Mouse (Mus musculus): ENCODE data around the gene Morn3.

Gene Morn3

GRCm38 (mm10) chr5:123024965-123025573 is 21.7 kb downstream of the Morn3 start:
- DNase-seq (ENCODE audit: low spot score in 2 of 2), result no peak

- DNase-seq (ENCODE audit: low spot score in 2 of 2), result no peak
Measured at GRCm38 (mm10) chr5:123024312-123024711, 22.5 kb downstream of the Morn3 start.

DNA sequence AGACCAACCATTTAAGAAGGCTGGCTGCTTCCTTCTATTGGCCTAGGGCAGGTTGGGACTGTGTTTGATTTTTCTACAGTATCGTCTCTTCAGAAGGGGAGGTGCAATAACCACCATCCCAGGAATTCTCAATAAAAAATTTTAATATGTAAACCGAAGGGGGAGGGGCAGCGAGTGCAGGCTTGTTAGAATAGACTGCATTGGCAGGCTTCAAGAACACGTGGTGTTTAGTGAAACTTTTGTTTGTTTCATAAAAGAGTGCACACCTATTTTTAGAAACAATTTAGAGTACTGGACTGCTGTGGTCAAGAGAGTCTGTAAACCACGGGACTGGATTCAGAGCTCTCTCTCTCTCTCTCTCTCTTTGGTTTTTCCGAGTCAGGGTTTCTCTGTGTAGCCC is 23.8 kb downstream of the Morn3 start:
- no peak for DNase-seq (ENCODE audit: low spot score in 2 of 2)

- DNase-seq (ENCODE audit: low spot score in 2 of 2), result no peak
Measured at GRCm38 (mm10) chr5:123021438-123021837, 25.4 kb downstream of the Morn3 start.

GRCm38 (mm10) chr5:123020426-123020825 is 26.4 kb downstream of the Morn3 start:
- DNase-seq (ENCODE audit: low spot score in 2 of 2), result no peak

DNA sequence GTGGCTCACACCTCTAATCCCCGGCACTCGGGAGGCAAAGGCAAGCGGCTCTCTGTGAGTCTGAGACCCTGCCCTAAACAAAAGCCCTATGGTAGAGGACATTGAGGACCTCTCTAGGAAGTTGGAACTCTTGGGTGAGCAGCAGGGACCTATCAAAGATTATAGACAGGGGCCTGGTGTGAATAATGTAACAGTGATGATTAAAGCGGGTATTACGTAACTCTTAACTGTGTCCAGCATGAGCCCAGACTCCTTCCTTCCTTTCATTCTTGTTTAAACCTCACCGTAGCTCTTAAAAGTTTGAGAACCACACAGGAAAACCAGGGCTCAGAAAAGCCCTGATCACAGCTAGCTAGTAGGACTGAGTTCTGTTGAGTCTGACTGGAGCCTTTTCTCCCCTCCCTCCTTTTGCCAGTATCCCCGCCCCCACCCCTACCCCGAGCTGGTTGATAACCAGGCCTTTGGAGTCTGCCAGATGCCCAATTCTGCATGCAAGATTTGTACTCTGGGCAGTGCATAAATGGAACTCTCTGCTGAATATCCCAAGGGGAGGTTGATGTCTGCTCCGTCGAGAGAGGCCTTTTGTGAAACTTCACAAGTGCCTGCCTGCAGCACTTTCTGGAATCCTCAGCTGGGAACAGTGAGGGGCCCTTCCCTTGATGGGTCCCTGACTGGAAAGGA is 27.3 kb downstream of the Morn3 start:
- peak in 1 of 2 experiments; percentile 5 for DNase-seq (ENCODE audit: low spot score in 2 of 2)

DNA sequence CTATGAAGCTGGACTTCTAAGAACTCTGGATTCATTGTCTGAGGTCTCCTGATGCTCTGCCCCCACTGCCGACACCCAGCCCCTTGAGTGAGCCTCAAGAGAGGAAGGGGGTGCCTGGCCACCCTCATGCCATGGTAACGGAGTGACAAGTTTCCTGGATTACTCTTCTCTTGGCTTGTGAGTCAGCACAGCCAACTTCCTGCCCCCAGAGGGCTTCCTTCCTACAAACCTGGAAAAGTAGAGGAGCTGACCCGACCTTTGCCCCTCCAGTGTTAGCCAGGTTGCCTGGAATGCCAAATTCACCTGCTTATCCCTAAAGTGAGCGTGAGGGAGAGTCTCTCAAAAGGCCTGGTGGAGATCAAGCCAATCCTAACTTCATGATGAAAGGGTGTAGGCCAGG is 29.3 kb downstream of the Morn3 start:
- no peak for DNase-seq (ENCODE audit: low spot score in 2 of 2)

DNA sequence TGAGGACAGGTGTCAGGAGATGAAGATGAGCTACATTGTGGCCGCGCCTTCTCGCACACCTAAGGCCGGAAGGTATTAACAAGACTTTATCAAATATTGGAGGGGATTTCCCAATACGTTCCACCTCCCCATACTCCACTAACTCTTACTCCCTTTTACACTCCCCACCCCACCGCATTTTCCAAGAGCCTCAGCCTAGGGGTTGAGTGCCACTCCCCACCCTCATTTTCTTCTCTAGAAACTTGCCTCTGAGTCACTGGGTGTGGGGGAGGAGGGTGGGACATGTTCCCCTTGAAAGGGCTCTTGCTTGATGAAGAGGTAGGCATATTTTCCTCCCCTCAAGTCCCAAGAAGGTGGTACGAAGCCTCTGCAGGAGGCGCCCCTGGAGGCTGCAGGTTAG is 30.9 kb downstream of the Morn3 start:
- DNase-seq (ENCODE audit: low spot score in 2 of 2), result no peak

GRCm38 (mm10) chr5:123014753-123015701 is 31.8 kb downstream of the Morn3 start, which contains the start of gene Orai1:
TSS of gene Orai1 (plus strand) at chr5:123015074.
- peak; percentile 95 for DNase-seq (ENCODE audit: low spot score in 2 of 2)

- DNase-seq (ENCODE audit: low spot score in 2 of 2), result peak in 1 of 2 experiments; percentile 43
Measured at GRCm38 (mm10) chr5:123013599-123014315, 33.1 kb downstream of the Morn3 start.

GRCm38 (mm10) chr5:123011705-123012104 is 35.1 kb downstream of the Morn3 start:
- DNase-seq (ENCODE audit: low spot score in 2 of 2), result no peak

GRCm38 (mm10) chr5:123010806-123011205 is 36.0 kb downstream of the Morn3 start:
- no peak for DNase-seq (ENCODE audit: low spot score in 2 of 2)

DNA sequence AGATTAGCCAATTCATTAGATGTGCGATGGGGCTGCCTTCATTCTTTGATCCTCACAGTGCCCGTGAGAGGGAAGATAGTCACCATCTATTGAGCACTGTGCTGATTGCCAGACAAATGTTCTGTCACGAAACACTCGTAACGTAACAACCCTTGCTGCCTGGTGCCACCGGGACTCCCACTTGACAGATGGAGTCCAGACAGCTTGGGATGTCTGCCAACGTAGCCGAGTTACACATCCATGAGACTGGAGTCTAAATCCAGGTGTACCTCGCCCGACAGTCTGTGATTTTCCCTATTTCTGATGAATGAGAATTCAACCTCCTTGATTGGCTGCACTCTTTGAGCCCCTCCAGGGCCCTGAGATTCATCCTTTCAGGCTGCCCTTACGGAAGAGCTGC is 36.9 kb downstream of the Morn3 start:
- peak in 1 of 2 experiments; percentile 23 for DNase-seq (ENCODE audit: low spot score in 2 of 2)

DNA sequence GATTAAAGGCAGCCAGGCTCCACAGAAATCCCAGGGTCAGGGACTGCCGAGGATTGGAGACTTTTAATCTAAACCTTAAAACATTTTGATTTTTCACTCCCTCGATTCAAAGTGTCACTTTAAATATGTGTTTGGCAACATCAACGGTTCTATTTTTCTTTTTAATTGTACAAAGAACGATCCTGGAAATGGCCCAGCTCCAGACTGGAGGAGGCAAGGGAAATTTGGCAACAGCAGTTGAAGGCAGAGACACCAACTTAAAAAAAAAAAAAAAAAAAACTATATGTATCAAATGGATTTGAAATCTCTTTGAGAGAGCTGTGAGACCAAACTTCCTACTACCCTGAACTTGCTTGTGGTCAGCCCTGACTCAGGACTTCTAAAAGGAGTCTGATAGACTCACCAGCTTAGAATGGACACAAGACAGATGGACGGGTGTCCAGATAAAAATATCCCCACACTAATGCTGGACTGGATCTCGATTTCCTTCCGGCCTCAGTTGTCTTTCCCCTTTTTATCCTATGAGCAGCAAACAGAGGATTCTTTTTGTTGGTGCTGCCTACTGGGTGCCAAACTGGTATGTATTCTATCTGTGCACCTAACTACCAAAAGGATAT is 37.8 kb downstream of the Morn3 start:
- no peak for DNase-seq (ENCODE audit: low spot score in 2 of 2)

GRCm38 (mm10) chr5:123005716-123006592 is 40.9 kb downstream of the Morn3 start:
- DNase-seq (ENCODE audit: low spot score in 2 of 2), result no peak

- DNase-seq (ENCODE audit: low spot score in 2 of 2), result no peak
Measured at GRCm38 (mm10) chr5:123000901-123001300, 45.9 kb downstream of the Morn3 start.

GRCm38 (mm10) chr5:122997205-122998204 is 49.3 kb downstream of the Morn3 start:
- peak; percentile 51 to 55 for DNase-seq (ENCODE audit: low spot score in 2 of 2)

- no peak for DNase-seq (ENCODE audit: low spot score in 2 of 2)
Measured at GRCm38 (mm10) chr5:122994910-122995309, 51.9 kb downstream of the Morn3 start.

- peak; percentile 69 to 72 for DNase-seq (ENCODE audit: low spot score in 2 of 2)
Measured at GRCm38 (mm10) chr5:122994303-122994846, 52.4 kb downstream of the Morn3 start.
